Mouse (Mus musculus) testis, adult 2 months (tissue): ENCODE results near the gene Abl1.

Experiments used
- CTCF ChIP-seq: fragments of 200-500 bp; IDR thresholded peaks from 2 replicates; pipeline ENCODE4 v1.5.1; 2012; ENCODE audit warnings: low read depth, mild to moderate bottlenecking, inconsistent platforms, low read length, moderate library complexity; ENCODE audit not compliant: control insufficient read depth, insufficient read depth, insufficient replicate concordance
- POLR2A ChIP-seq: fragments of 200-500 bp; IDR thresholded peaks from 2 replicates; pipeline ENCODE4 v1.6.1; 2012; ENCODE audit warnings: low read depth, mild to moderate bottlenecking, inconsistent platforms, low read length, moderate library complexity; ENCODE audit not compliant: control insufficient read depth

GRCm38 (mm10) chr2:31850141-31850540 is 162.0 kb downstream of the Abl1 start:
- TF ChIP-seq CTCF, result no peak
- no peak for TF ChIP-seq POLR2A
